Mouse (Mus musculus) embryonic fibroblast, embryonic 13.5 days (primary cell): ENCODE results near the gene Slc16a9.

Experiments used
- CTCF ChIP-seq: IDR thresholded peaks from 2 replicates; pipeline ENCODE4 v1.5.1; 2011; ENCODE audit warnings: mild to moderate bottlenecking, control low read depth, low read length, moderate library complexity, borderline replicate concordance; ENCODE audit not compliant: insufficient read depth
- POLR2A ChIP-seq: IDR thresholded peaks from 2 replicates; pipeline ENCODE4 v1.6.1; 2011; ENCODE audit warnings: low read depth, mild to moderate bottlenecking, control low read depth, low read length, moderate library complexity

- no peak for TF ChIP-seq CTCF
- no peak for TF ChIP-seq POLR2A
Observed at GRCm38 (mm10) chr10:70299653-70300052, 54.8 kb downstream of the Slc16a9 start.
